Mouse (Mus musculus): ENCODE results near the gene St6galnac3.
"Not testable (repeated sequence)": the region's sequence is repeated elsewhere in the genome, so short reads cannot be mapped to it uniquely, and the experiment has no call there.

Gene St6galnac3

GRCm38 (mm10) chr3:153414132-153414531 lies 310.8 kb downstream of the St6galnac3 start:
- DNase-seq (ENCODE audit: low read depth), result no peak

- DNase-seq (ENCODE audit: low read depth), result no peak
These were observed 315.7 kb downstream of the St6galnac3 start for GRCm38 (mm10) chr3:153409286-153409685.

DNA sequence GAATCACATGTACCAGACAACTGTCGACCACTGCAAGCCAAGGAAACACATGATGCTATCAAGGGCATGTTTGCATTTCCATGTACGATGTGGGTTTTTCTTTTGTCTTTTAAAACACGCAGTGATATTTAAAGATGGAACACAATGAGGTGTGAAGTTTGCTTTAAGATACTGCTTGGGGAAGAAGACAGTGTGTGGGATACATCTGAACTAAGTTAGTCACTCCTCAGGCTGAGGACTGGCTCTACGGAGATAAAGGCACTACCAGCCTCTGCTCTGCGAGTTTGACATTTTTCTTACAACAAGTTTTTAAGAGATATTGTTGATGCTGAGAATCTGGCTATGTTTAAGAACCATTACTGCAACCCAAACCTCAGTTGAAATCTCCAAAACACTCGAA lies 316.6 kb downstream of the St6galnac3 start:
- DNase-seq (ENCODE audit: low read depth), result no peak

- DNase-seq (ENCODE audit: low read depth), result no peak
These were observed 317.3 kb downstream of the St6galnac3 start for GRCm38 (mm10) chr3:153407698-153408097.

- no peak for DNase-seq (ENCODE audit: low read depth)
These were observed 318.1 kb downstream of the St6galnac3 start for GRCm38 (mm10) chr3:153406858-153407257.

GRCm38 (mm10) chr3:153406220-153406619 lies 318.8 kb downstream of the St6galnac3 start:
- DNase-seq (ENCODE audit: low read depth), result no peak

DNA sequence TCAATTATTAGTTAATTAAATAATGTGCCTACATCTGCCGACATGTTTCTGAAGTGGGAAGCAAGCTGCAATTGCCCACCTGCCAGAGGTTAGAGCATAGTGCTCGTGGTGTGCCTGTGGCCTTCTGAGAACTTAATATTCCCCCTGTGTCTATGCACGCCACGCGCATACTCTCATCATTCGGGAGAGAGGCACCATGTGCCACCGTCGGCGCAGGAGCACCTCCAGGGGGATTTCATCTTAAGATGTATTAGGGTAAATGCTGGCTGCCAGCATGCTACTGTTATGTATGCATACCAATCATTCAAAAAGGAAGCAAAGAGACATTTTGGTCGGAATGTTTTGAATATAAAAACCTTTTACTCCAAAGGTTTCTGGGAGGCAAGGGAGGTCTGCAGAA lies 319.3 kb downstream of the St6galnac3 start:
- DNase-seq (ENCODE audit: low read depth), result no peak

DNA sequence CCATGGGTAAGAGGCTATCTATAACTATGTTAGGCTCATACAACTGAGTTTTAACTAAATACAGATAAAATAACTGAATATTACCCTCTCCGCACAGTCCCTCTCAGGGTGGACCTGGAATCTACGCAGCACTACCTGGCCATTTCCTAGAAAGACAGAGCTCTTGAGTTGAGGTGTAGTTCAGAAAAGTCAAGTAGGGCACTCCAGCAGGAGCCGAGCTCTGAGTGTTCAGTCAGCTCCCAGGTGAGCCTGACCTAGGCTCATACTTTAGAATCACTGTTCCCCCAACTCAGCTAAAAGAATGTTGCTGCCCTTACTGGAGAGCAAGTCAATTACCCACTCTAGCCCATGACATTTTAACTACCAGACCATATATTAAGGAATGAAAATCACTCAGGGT lies 324.7 kb downstream of the St6galnac3 start:
- DNase-seq (ENCODE audit: low read depth), result no peak

DNA sequence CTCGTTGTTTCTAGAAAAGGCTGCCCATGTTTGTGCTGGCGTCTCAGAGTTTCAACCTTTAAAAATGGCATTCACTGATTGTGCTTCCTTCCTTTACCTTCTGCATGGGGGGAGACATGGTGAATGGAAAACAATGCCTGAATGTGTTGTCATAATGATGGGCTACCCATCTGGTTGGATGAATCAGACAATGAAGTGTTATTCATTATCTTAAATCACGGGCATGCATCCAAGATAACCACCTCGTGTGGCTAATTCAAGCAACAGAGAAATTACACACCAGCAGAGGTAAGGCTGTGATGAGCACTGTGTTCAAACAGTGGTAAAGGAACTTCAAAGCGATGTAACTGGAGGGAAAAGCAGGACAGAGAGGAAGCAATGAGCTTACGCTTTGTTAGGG lies 325.4 kb downstream of the St6galnac3 start:
- DNase-seq (ENCODE audit: low read depth), result no peak

DNA sequence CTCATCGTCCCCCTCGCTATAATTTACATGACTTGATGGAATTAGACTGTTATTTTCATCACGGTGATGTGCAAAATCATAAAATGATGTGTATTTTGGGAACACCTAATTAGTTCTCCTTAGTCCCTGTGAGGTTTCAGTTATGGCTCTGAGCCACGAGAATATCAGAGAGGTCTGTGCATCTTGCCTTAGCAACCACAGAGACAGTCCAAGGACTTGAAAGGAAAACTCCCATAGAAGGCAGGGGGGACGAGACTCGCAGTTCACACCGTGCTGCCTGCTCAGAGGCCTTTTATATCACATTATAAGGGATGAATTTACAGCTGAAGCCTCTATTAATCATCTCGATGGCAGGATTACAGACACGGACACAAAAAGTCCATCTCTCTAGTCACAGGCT lies 327.2 kb downstream of the St6galnac3 start:
- no peak for DNase-seq (ENCODE audit: low read depth)

GRCm38 (mm10) chr3:153396375-153397068 lies 328.5 kb downstream of the St6galnac3 start:
- no peak for DNase-seq (ENCODE audit: low read depth)

DNA sequence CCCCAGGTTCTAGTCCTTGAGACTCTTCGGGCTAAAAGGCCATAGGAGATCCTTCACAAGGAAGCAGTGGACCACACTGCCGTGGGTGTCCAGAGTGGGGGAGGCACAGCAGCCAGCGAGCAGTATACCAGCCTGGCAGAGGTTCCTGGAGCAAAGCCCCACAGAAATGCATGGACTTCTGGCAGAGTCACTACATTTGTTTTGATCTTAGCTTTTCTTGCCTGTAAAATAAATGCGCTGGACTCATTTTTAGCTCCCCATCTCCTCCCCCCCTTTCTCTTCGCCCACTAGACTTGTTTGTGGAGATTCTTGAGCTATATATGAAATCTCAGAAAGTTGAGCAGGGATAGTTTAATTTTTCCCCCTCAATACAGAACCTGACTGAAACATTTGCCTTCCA lies 329.6 kb downstream of the St6galnac3 start:
- no peak for DNase-seq (ENCODE audit: low read depth)

DNA sequence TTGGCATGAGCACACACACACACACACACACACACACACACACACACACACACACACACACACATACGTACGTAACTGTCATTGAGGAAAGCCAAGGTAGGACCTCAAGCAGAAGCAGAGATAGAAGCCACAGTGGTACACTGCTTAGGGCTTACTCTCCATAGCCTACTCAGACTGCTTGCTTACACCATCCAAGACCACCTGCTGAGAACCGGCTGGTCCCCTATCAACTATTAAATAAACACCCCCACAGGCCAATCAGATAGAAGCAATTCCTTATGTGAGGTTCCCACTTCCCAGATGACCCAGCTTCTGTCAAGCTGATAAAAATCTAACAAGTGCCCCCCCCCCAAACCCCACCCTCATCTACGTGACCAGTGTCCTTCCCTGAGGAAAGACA lies 330.2 kb downstream of the St6galnac3 start:
- no peak for DNase-seq (ENCODE audit: low read depth)

DNA sequence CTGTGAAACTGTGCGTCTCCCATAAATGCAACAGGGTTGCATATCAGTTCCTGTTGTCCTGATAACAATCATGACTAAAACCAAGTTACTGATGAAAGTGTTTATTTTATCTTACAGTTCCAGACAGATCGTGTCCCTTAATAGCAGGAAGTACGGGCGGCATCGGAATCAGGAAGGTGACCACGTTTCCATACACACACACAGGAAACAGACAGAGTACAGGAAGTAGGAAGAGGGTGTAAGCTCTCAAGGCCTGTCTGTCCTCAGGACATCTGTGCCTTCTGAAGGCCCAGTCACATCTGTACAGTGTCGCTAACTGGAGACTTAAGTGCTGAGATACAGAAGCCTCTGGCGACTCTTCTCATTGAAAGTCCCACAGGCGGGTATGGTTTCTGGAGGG lies 330.8 kb downstream of the St6galnac3 start:
- no peak for DNase-seq (ENCODE audit: low read depth)

GRCm38 (mm10) chr3:153391451-153391850 lies 333.5 kb downstream of the St6galnac3 start:
- DNase-seq (ENCODE audit: low read depth), result not testable (repeated sequence)

- not testable (repeated sequence) for DNase-seq (ENCODE audit: low read depth)
These were observed 340.3 kb downstream of the St6galnac3 start for GRCm38 (mm10) chr3:153384651-153385050.

GRCm38 (mm10) chr3:153383656-153384055 lies 341.3 kb downstream of the St6galnac3 start:
- DNase-seq (ENCODE audit: low read depth), result no peak

DNA sequence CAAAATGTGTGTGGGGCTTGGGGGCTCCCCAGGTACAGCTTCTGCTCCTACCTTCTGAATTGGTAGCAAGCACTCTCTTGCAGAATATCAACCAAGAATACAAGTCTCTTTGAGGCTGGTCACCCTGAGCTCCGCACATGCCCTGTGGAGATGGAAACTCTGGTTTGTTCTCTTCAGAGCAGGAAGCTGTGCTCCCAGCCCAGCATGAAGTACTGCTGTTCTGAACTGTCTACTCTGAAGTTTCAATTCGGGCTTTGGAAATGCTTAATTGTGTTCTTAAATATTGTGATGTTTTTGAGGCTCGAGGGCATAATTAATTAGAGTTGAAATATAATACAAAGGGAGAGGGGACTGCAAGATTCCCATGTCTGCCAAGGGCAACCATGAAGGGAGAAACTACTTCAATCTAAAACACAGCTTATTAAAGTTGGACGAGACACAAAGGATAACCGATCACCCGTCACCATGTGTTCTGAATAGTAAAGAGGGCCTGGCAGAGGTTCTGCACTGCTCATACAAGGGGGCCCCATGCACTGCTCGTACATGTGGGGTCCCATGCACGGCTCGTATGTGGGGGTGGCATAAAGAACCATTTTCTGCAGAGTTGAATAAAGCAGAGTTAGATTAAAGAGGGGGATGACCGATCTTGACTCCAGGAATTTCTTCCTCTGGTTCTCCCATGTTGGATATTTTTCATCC lies 359.8 kb downstream of the St6galnac3 start:
- DNase-seq (ENCODE audit: low read depth), result no peak

DNA sequence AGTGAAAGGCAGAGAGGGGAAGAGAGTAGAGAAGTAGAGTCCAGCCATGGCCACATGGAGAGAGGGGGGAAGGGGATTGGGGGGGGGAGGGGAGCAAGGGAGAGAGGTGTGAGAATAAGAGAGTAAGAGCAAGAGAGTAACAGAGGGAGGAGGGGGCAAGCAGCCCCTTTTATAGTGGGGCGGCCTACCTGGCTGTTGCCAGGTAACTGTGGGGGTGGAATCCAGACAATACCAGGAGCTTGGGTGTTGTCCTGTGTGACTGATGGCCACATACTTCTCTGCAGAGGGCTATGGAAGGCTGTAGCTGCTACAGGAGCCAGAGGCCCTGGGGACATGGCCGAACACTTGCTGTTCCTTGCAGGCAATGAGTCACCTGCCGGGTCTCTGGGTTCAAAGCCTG lies 360.6 kb downstream of the St6galnac3 start:
- no peak for DNase-seq (ENCODE audit: low read depth)

DNA sequence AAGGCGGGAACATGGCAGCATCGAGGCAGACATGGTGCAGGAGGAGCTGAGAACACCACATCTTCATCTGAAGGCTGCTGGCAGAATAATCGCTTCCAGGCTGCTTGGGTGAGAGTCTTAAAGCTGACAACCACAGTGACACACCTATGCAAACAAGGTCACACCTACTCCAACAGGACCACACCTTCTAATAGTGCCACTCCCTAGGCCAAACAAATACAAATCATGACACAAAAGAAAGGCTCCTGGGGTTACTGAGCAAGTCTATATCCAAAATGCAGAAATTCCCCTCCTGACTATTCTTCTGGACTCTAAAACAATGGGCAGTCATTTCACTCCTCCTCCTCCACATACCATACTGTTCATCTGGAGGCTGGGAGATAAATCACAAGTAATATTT lies 365.0 kb downstream of the St6galnac3 start:
- DNase-seq (ENCODE audit: low read depth), result no peak

DNA sequence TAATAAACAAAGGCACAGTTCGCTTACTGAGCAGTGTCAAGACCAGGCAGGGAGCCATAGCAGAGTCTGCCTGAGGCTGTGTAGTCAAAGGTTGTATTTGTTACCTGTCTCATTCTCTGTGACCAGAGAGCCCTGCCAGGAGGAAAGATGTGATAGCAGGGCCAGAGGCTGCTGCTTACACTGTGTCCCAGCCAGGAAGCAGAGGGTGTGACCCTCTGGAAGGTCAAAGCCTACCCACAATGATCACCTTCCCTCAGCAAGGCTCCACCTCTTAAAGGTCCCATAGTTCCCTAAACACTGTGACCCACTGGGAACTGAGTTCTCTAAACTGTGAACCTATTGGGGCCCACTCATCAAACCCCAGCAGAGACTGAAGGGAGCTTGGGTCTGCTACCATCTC lies 368.9 kb downstream of the St6galnac3 start:
- DNase-seq (ENCODE audit: low read depth), result no peak

GRCm38 (mm10) chr3:153354988-153355297 lies 370.0 kb downstream of the St6galnac3 start:
- no peak for DNase-seq (ENCODE audit: low read depth)

- DNase-seq (ENCODE audit: low read depth), result no peak
These were observed 370.6 kb downstream of the St6galnac3 start for GRCm38 (mm10) chr3:153354186-153354987.
